Mouse (Mus musculus) hindbrain, embryonic 16.5 days (tissue): ENCODE results near the gene Adgre5. TPM values are rescaled to one million over a fixed set of nuclear protein-coding genes. Genes with fewer than 3 reads are reported as not detected.

ENCODE experiments used
- ATAC-seq: fragments of 200-750 bp; cut with Nextera tagmentation; 2 replicates; pipeline ENCODE4 v1.8.0; 2017; ENCODE audit warnings: moderate TSS enrichment, moderate library complexity
- H3K27ac ChIP-seq: fragments of 300-500 bp; sonication (generic); 2 replicates; pipeline ENCODE4 v1.5.1; 2014; ENCODE audit warnings: low read depth, mild to moderate bottlenecking, control low read depth, low read length, moderate library complexity
- H3K27me3 ChIP-seq: fragments of 300-500 bp; sonication (generic); replicated peaks from 2 replicates; pipeline ENCODE4 v1.6.1; 2014; ENCODE audit warnings: low read length; ENCODE audit not compliant: control insufficient read depth, insufficient read depth
- H3K36me3 ChIP-seq: fragments of 300-500 bp; sonication (generic); 2 replicates; pipeline ENCODE4 v1.6.1; 2014; ENCODE audit warnings: mild to moderate bottlenecking, low read length, moderate library complexity, mixed read lengths; ENCODE audit not compliant: control insufficient read depth, insufficient read depth
- H3K4me1 ChIP-seq: fragments of 300-500 bp; sonication (generic); 2 replicates; pipeline ENCODE4 v1.6.1; 2014; ENCODE audit warnings: low read depth, low read length; ENCODE audit not compliant: control insufficient read depth, insufficient read depth
- H3K4me2 ChIP-seq: fragments of 300-500 bp; sonication (generic); 2 replicates; pipeline ENCODE4 v1.6.1; 2014; ENCODE audit warnings: mild to moderate bottlenecking, low read length, control low read depth, moderate library complexity
- H3K4me3 ChIP-seq: fragments of 300-500 bp; sonication (generic); 2 replicates; pipeline ENCODE4 v1.5.1; 2014; ENCODE audit warnings: mild to moderate bottlenecking, low read length, control low read depth, moderate library complexity
- H3K9ac ChIP-seq: fragments of 300-500 bp; sonication (generic); 2 replicates; pipeline ENCODE4 v1.6.1; 2014; ENCODE audit warnings: low read depth, mild to moderate bottlenecking, control low read depth, low read length, moderate library complexity
- H3K9me3 ChIP-seq: fragments of 300-500 bp; sonication (generic); 2 replicates; pipeline ENCODE4 v1.6.1; 2014; ENCODE audit warnings: mild to moderate bottlenecking, low read length, moderate library complexity; ENCODE audit not compliant: control insufficient read depth
- WGBS: fragments of 180-500 bp; shearing (Covaris S2); extraction: QIAGEN DNeasy Blood & Tissue Kit; methylation state at CpG from one replicate; pipeline ENCODE4 v1.1.7; 2014; 5-methylcytosine and 5-hydroxymethylcytosine counted together
- microRNA-seq: library from miRNA; unstranded; fragments of <30 nt; microRNA quantifications from one replicate; pipeline ENCODE4, GENCODE M21; 2017
- polyA plus RNA-seq: library from polyadenylated mRNA; unstranded; fragments of >200 nt; fragmentation: Nextera tagmentation; extraction: Ambion mirVana; gene quantifications from 2 replicates; pipeline ENCODE4 v1.2.1, GENCODE M21; 2015

Adgre5 gene
- polyA plus RNA-seq, 1 experiment from 2014 or later, result 9.9 TPM

DNA sequence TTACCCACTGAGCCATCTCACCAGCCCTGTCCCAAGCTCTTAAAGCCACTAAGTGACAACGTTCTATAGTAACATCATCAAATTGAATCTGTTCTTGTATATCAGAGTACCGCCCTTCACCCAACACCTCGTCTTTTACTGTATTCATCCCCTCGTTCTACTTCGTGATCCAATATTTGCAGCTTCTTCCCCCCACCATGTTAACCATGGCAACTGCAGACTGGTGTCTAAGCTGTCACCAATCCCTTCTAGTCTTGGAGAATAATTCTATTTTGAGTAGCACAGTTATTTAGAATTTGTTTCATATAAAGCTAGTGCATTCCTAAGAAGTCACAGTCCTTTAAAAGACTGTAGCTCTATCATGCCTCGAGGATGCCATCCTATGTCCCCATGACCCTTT is 51.9 kb downstream of the Adgre5 start:
- H3K27ac ChIP-seq, result no peak overlapping the region
- H3K9me3 ChIP-seq, result no peaks in the 10 kb centered on the region
- no peak overlapping the region for H3K4me2 ChIP-seq
- H3K4me1 ChIP-seq, result no peaks in the 10 kb centered on the region
- H3K36me3 ChIP-seq, result peaks cover 40% of the 10 kb centered on the region
- H3K4me3 ChIP-seq, result no peak overlapping the region
- 91% methylated on average over 6 of the region's 6 CpGs for WGBS
- ATAC-seq, result no peak
- no peak overlapping the region for H3K9ac ChIP-seq
- H3K27me3 ChIP-seq, result no peaks in the 10 kb centered on the region

DNA sequence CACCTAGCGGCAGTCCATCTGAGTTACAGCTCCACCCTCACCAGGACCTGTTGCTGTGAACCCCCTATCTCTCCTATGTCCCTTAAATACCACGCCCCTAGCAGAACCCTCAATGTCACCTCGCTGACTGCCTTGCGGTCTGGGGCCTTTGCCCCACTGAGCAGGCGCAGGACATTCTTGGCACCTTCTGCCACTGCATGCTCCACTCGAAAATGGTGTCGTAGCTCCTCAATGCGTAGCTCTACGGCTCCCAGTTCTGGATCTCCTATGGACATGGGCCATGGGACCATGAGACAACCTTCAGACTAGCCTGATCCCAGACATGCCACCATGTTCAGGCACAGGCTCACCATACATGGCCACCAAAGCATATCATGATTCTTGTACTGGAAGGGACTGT is 56.6 kb downstream of the Adgre5 start:
- H3K9ac ChIP-seq, result no peak overlapping the region
- H3K4me1 ChIP-seq, result no peaks in the 10 kb centered on the region
- peaks cover 37% of the 10 kb centered on the region for H3K36me3 ChIP-seq
- no peak overlapping the region for H3K27ac ChIP-seq
- WGBS, result 93% methylated on average over 9 of the region's 9 CpGs
- H3K27me3 ChIP-seq, result no peaks in the 10 kb centered on the region
- no peak overlapping the region for H3K4me3 ChIP-seq
- no peak for ATAC-seq
- no peak overlapping the region for H3K4me2 ChIP-seq
- H3K9me3 ChIP-seq, result no peaks in the 10 kb centered on the region

DNA sequence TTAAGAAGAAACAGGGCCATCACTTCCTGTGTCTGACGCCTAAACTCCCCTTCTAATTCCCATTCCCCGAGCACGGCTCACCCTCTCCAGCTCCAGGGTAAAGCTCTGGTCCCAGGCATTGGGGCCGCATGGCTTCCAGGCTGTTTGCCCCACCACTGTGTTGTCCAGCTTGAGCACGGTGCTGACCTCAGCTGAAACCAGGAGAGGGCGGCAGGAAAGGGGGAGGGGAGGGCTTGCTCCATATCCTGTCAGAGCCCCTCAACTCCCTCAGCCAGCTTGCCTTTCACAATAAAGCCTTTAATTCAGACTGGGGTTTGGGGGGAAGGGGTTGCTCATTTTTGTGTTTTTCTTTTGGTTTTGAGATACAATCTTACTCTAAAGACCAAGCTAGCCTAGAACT is 60.0 kb downstream of the Adgre5 start:
- no peak overlapping the region for H3K9ac ChIP-seq
- H3K36me3 ChIP-seq, result peaks cover 55% of the 10 kb centered on the region
- no peaks in the 10 kb centered on the region for H3K27me3 ChIP-seq
- WGBS, result 39% methylated on average over 6 of the region's 6 CpGs
- no peak overlapping the region for H3K4me3 ChIP-seq
- H3K4me1 ChIP-seq, result no peaks in the 10 kb centered on the region
- H3K4me2 ChIP-seq, result no peak overlapping the region
- no peaks in the 10 kb centered on the region for H3K9me3 ChIP-seq
- no peak for ATAC-seq
- no peak overlapping the region for H3K27ac ChIP-seq

DNA sequence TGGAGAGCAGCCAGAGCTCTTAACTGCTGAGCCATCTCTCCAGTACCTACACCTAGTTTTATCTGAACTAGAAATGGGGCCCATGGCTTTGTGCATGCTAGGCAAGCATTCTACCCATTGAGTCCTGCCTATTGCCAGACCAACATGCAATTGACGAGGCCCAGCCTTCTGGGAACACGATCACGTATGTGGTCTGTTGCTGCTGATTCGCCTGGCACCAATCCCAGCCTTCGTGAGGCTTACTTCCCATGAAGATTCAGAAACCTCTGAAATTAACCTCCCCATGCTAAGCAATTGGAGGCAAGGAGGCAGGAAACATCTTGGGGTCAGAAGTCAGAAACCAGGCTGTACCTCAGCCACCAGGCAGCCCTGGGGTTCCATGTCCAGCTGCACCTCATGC is 60.5 kb downstream of the Adgre5 start:
- no peak overlapping the region for H3K9ac ChIP-seq
- H3K4me3 ChIP-seq, result no peak overlapping the region
- H3K27ac ChIP-seq, result no peak overlapping the region
- 88% methylated on average over 5 of the region's 5 CpGs for WGBS
- no peak overlapping the region for H3K4me2 ChIP-seq
- H3K9me3 ChIP-seq, result no peaks in the 10 kb centered on the region
- H3K27me3 ChIP-seq, result no peaks in the 10 kb centered on the region
- H3K4me1 ChIP-seq, result no peaks in the 10 kb centered on the region
- peaks cover 56% of the 10 kb centered on the region for H3K36me3 ChIP-seq
- no peak for ATAC-seq

DNA sequence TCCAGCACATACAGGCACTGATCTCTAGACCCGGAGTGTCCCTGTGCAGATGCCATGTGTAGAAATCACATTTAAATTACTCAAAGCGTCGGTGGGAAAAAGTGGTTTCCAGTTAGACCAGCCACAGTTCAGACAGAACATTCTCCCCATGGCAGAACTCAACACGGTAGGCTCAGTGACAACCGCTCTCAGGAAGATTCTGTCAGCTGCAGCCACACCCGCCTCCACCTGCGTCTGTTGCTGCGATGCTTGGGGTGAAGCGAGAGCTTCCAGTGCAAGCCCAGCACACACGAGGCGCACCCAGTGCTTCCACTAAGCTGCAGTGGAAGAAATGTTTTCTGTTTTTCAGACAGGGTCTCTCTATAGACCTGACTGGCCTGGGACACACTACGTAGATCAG is 61.3 kb downstream of the Adgre5 start:
- Histone ChIP-seq H3K9ac (no peak overlapping the region), H3K27me3 (no peaks in the 10 kb centered on the region), H3K4me2 (no peak overlapping the region), H3K4me3 (no peak overlapping the region), H3K4me1 (no peaks in the 10 kb centered on the region), H3K36me3 (peaks cover 50% of the 10 kb centered on the region), H3K27ac (no peak overlapping the region), H3K9me3 (no peaks in the 10 kb centered on the region)
- WGBS, result 97% methylated on average over 12 of the region's 12 CpGs
- no peak for ATAC-seq

DNA sequence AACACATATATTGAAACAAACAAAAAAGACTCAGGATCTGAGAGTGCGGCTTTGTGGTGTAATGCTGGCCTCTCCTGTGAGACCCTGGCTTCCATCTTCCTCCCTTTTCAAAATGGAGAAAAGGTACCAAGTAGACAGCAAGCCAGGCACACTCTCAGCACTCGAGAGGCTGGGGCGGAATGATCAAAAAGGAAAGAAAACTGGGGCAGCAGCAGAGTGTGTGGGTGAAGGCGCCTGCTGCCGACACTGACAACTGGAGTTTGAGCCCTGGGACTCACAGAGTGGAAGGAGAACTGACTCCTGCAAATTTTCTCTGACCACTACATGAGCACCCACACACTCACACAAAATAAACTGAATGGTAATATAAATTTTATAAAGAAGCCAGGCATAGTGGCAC is 66.6 kb downstream of the Adgre5 start:
- Histone ChIP-seq H3K4me2 (no peak overlapping the region), H3K4me1 (no peaks in the 10 kb centered on the region), H3K9ac (no peak overlapping the region), H3K36me3 (peaks cover 58% of the 10 kb centered on the region), H3K9me3 (no peaks in the 10 kb centered on the region), H3K27ac (no peak overlapping the region), H3K27me3 (no peaks in the 10 kb centered on the region), H3K4me3 (no peak overlapping the region)
- ATAC-seq, result no peak
- 90% methylated on average over 5 of the region's 5 CpGs for WGBS

Small RNAs within 50 kb of the gene (microRNA-seq; reads per million reads assigned to microRNA genes)
- not detected for gene Mir1668

Other genes with a start within 250 kb of the Adgre5 start
- 0.06 TPM in 1 of 2 replicates, not detected in the other for gene Olfr370, start 205.5 kb downstream of the Adgre5 start, polyA plus RNA-seq
- gene Ndufb7, start 174.7 kb downstream of the Adgre5 start, polyA plus RNA-seq, result 339 and 367 TPM in 2 replicates
- 1,512 and 1,598 TPM in 2 replicates for gene Tecr, start 133.4 kb downstream of the Adgre5 start, polyA plus RNA-seq
- 60.8 and 61.8 TPM in 2 replicates for gene Dnajb1, start 133.1 kb downstream of the Adgre5 start, polyA plus RNA-seq
- gene Gipc1, start 88.6 kb downstream of the Adgre5 start, polyA plus RNA-seq, result 135 TPM in 2 replicates
- 0.61 and 0.87 TPM in 2 replicates for gene Ptger1, start 74.6 kb downstream of the Adgre5 start, polyA plus RNA-seq
- 21.2 and 24.6 TPM in 2 replicates for gene Pkn1, start 42.1 kb downstream of the Adgre5 start, polyA plus RNA-seq
- 92.6 and 97.9 TPM in 2 replicates for gene Ddx39, start 26.1 kb downstream of the Adgre5 start, polyA plus RNA-seq
- gene Adgrl1, start 158.8 kb upstream of the Adgre5 start, polyA plus RNA-seq, result 50.9 and 53.0 TPM in 2 replicates
- gene Gm10644, start 213.9 kb upstream of the Adgre5 start, polyA plus RNA-seq, result 0.97 and 0.98 TPM in 2 replicates
- 9.8 and 14.6 TPM in 2 replicates for gene Asf1b, start 214.2 kb upstream of the Adgre5 start, polyA plus RNA-seq
- gene Prkaca, start 231.7 kb upstream of the Adgre5 start, polyA plus RNA-seq, result 202 and 254 TPM in 2 replicates